Mouse (Mus musculus) kidney, adult 2 months (tissue): ENCODE results near the gene Ccdc91.

Source experiments
- CTCF ChIP-seq: fragments of 200-500 bp; conservative IDR thresholded peaks from 2 replicates; pipeline ENCODE4 v1.5.1; 2011; ENCODE audit warnings: low read depth, mild to moderate bottlenecking, control low read depth, low read length, moderate library complexity, mixed read lengths; ENCODE audit not compliant: insufficient read depth, insufficient read length
- POLR2A ChIP-seq: fragments of 200-500 bp; IDR thresholded peaks from one replicate; pipeline ENCODE4 v1.6.1; 2011; ENCODE audit warnings: low read depth, low read length, control low read depth

DNA sequence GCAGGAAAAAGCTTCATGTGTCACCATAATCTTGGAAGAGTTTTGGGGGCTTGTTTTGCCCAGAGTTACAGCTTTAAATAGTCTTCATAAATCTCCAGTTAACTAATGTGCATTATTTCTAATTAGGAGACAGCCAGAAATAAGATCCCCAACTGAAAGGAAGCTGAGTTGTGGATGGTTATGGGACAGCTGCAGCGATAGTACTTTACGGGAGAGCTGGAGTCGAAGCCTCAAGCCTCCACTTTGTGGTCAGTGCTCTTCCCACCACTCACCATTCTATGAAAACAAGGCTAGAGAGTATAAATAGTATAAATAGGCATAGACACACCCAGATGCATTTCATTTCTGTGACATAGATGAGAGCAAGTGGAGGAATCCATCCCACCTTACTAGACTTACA lies 14.5 kb downstream of the Ccdc91 start:
- TF ChIP-seq CTCF, result no peak
- no peak for TF ChIP-seq POLR2A
